Mouse (Mus musculus): Measurements from ENCODE around the gene Rhebl1. TPM values are rescaled to one million over a fixed set of nuclear protein-coding genes. Genes with fewer than 3 reads are reported as not detected.

Rhebl1 gene
- total and polyA plus RNA-seq, 2 experiments from 2014 or later, result 9.4 to 30.7 TPM

GRCm38 (mm10) chr15:98850668-98851067 lies 43.7 kb downstream of the Rhebl1 start:
- H3K9ac ChIP-seq (replicated peaks; ENCODE audit: low read length, poor library complexity, severe bottlenecking), result no peak overlapping the region
- TF ChIP-seq CTCF (IDR thresholded peaks at IDR 0.05), result no peak

GRCm38 (mm10) chr15:98849956-98850600 lies 44.3 kb downstream of the Rhebl1 start:
- no peak overlapping the region for H3K9ac ChIP-seq (replicated peaks; ENCODE audit: low read length, poor library complexity, severe bottlenecking)
- H3K4me2 ChIP-seq (ENCODE audit: low read depth, low read length, poor library complexity, severe bottlenecking), result no peak overlapping the region
- ATAC-seq (ENCODE audit: low FRiP score) (no peak), DNase-seq (ENCODE audit: low spot score) (no peak)
- no peak for TF ChIP-seq CTCF (IDR thresholded peaks at IDR 0.05)
- no peak overlapping the region for H3K4me3 ChIP-seq (ENCODE audit: low read depth, low read length)
- no peak overlapping the region for H3K27ac ChIP-seq (ENCODE audit: low read depth, low read length)
- no peaks in the 10 kb centered on the region for H3K27me3 ChIP-seq (ENCODE audit: insufficient read depth, low read length)
- WGBS, result 87% methylated on average over 16 of the region's 16 CpGs
- peaks cover 92% of the 10 kb centered on the region for H3K36me3 ChIP-seq (ENCODE audit: insufficient read depth, low read length)
- H3K9me3 ChIP-seq (ENCODE audit: low read length), result no peaks in the 10 kb centered on the region
- H3K4me1 ChIP-seq (ENCODE audit: insufficient read depth, low read length), result no peaks in the 10 kb centered on the region

More at GRCm38 (mm10) chr15:98850668-98851067, 43.7 kb downstream of the Rhebl1 start:
- Histone ChIP-seq H3K36me3 (ENCODE audit: insufficient read depth, low read length) (peaks cover 92% of the 10 kb centered on the region), H3K4me2 (ENCODE audit: low read depth, low read length, poor library complexity, severe bottlenecking) (no peak overlapping the region), H3K4me1 (ENCODE audit: insufficient read depth, low read length) (no peaks in the 10 kb centered on the region), H3K4me3 (ENCODE audit: low read depth, low read length) (no peak overlapping the region), H3K27ac (ENCODE audit: low read depth, low read length) (no peak overlapping the region), H3K27me3 (ENCODE audit: insufficient read depth, low read length) (no peaks in the 10 kb centered on the region), H3K9me3 (ENCODE audit: low read length) (no peaks in the 10 kb centered on the region)
- DNase-seq (ENCODE audit: low spot score), result no peak
- 92% methylated on average over 14 of the region's 14 CpGs for WGBS
- ATAC-seq (ENCODE audit: low FRiP score), result no peak

- WGBS, result 98% methylated on average over 11 of the region's 11 CpGs
- H3K4me3 ChIP-seq (ENCODE audit: low read depth, low read length), result no peak overlapping the region
- H3K9ac ChIP-seq (replicated peaks; ENCODE audit: low read length, poor library complexity, severe bottlenecking), result no peak overlapping the region
- H3K36me3 ChIP-seq (ENCODE audit: insufficient read depth, low read length), result peaks cover 92% of the 10 kb centered on the region
- H3K4me2 ChIP-seq (ENCODE audit: low read depth, low read length, poor library complexity, severe bottlenecking), result no peak overlapping the region
- no peak for TF ChIP-seq CTCF (IDR thresholded peaks at IDR 0.05)
- no peaks in the 10 kb centered on the region for H3K4me1 ChIP-seq (ENCODE audit: insufficient read depth, low read length)
- ATAC-seq (ENCODE audit: low FRiP score) (no peak), DNase-seq (ENCODE audit: low spot score) (no peak)
- no peak overlapping the region for H3K27ac ChIP-seq (ENCODE audit: low read depth, low read length)
- H3K9me3 ChIP-seq (ENCODE audit: low read length), result no peaks in the 10 kb centered on the region
- no peaks in the 10 kb centered on the region for H3K27me3 ChIP-seq (ENCODE audit: insufficient read depth, low read length)
Observed at GRCm38 (mm10) chr15:98849165-98849564, 45.2 kb downstream of the Rhebl1 start.

- Histone ChIP-seq H3K27ac (ENCODE audit: low read depth, low read length) (no peak overlapping the region), H3K27me3 (ENCODE audit: insufficient read depth, low read length) (no peaks in the 10 kb centered on the region), H3K36me3 (ENCODE audit: insufficient read depth, low read length) (peaks cover 91% of the 10 kb centered on the region), H3K4me2 (ENCODE audit: low read depth, low read length, poor library complexity, severe bottlenecking) (no peak overlapping the region), H3K4me1 (ENCODE audit: insufficient read depth, low read length) (no peaks in the 10 kb centered on the region), H3K4me3 (ENCODE audit: low read depth, low read length) (no peak overlapping the region), H3K9me3 (ENCODE audit: low read length) (no peaks in the 10 kb centered on the region), H3K9ac (replicated peaks; ENCODE audit: low read length, poor library complexity, severe bottlenecking) (no peak overlapping the region)
- DNase-seq (ENCODE audit: low spot score), result no peak
- ATAC-seq (ENCODE audit: low FRiP score), result no peak
- 87% methylated on average over 8 of the region's 8 CpGs for WGBS
- TF ChIP-seq CTCF (IDR thresholded peaks at IDR 0.05), result no peak
Observed at GRCm38 (mm10) chr15:98846140-98846539, 48.2 kb downstream of the Rhebl1 start.

GRCm38 (mm10) chr15:98845149-98845548 lies 49.2 kb downstream of the Rhebl1 start:
- H3K36me3 ChIP-seq (ENCODE audit: insufficient read depth, low read length), result peaks cover 90% of the 10 kb centered on the region
- no peak for ATAC-seq (ENCODE audit: low FRiP score)

GRCm38 (mm10) chr15:98843595-98844223 lies 50.6 kb downstream of the Rhebl1 start:
- Histone ChIP-seq H3K4me3 (ENCODE audit: low read depth, low read length) (no peak overlapping the region), H3K9me3 (ENCODE audit: low read length) (no peaks in the 10 kb centered on the region), H3K27ac (ENCODE audit: low read depth, low read length) (no peak overlapping the region), H3K36me3 (ENCODE audit: insufficient read depth, low read length) (peaks cover 91% of the 10 kb centered on the region), H3K9ac (replicated peaks; ENCODE audit: low read length, poor library complexity, severe bottlenecking) (no peak overlapping the region), H3K4me1 (ENCODE audit: insufficient read depth, low read length) (no peaks in the 10 kb centered on the region), H3K4me2 (ENCODE audit: low read depth, low read length, poor library complexity, severe bottlenecking) (no peak overlapping the region), H3K27me3 (ENCODE audit: insufficient read depth, low read length) (no peaks in the 10 kb centered on the region)
- DNase-seq (ENCODE audit: low spot score) (no peak), ATAC-seq (ENCODE audit: low FRiP score) (no peak)
- no peak for TF ChIP-seq CTCF (IDR thresholded peaks at IDR 0.05)
- 94% methylated on average over 11 of the region's 11 CpGs for WGBS

More at GRCm38 (mm10) chr15:98845149-98845548, 49.2 kb downstream of the Rhebl1 start:
- H3K4me2 ChIP-seq (ENCODE audit: low read depth, low read length, poor library complexity, severe bottlenecking), result no peak overlapping the region
- no peaks in the 10 kb centered on the region for H3K9me3 ChIP-seq (ENCODE audit: low read length)
- no peak for TF ChIP-seq CTCF (IDR thresholded peaks at IDR 0.05)
- no peaks in the 10 kb centered on the region for H3K27me3 ChIP-seq (ENCODE audit: insufficient read depth, low read length)
- H3K27ac ChIP-seq (ENCODE audit: low read depth, low read length), result no peak overlapping the region
- no peak overlapping the region for H3K4me3 ChIP-seq (ENCODE audit: low read depth, low read length)
- 96% methylated on average over 2 of the region's 2 CpGs for WGBS
- DNase-seq (ENCODE audit: low spot score), result no peak
- no peaks in the 10 kb centered on the region for H3K4me1 ChIP-seq (ENCODE audit: insufficient read depth, low read length)
- H3K9ac ChIP-seq (replicated peaks; ENCODE audit: low read length, poor library complexity, severe bottlenecking), result no peak overlapping the region
